Mouse (Mus musculus): Measurements from ENCODE around the gene Gm20388.
"Not testable (repeated sequence)": the region's sequence is repeated elsewhere in the genome, so short reads cannot be mapped to it uniquely, and the experiment has no call there.

The Gm20388 gene

DNA sequence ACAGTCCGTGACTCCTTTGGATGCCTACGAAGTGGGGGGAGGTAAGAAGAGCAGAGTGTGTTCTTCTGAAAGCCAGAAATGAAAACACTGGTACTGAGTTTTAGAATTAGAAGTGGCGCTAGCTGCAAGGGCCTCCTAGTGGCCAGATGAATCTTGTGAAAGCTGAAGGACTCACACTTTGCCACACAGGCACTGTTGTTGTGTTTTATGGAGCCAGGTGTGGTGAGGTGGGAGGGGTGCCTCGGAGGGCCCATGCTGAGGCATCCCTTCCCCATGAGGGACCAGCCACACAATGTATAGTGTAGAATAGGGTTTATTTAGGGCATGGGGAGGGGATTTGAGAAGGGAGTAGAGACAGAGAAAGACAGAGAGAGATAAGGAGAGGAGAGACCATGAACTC, 3587.1 kb downstream of the Gm20388 start:
- no peak for DNase-seq (ENCODE audit: inconsistent ontology term)

DNA sequence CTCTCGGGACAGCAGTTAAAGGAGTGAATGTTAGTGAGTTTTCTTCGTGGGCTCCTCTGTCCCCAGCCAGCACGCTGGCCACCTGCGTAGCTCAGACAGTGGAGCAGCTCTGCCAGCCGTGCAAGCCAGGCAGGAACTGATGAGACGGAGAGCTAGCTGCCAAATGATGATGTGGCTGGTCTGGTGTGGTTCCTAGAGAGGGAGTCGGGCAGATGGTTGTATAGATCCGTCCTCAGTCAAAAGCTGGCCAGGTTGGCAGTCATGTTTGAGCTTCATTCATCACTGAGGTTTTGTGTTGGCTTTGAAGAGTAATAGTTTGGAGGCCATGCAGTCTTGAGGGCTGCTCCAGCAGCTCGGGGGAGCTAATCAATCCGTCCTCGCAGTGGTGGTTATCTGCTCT, 3588.3 kb downstream of the Gm20388 start:
- no peak for DNase-seq (ENCODE audit: inconsistent ontology term)

DNA sequence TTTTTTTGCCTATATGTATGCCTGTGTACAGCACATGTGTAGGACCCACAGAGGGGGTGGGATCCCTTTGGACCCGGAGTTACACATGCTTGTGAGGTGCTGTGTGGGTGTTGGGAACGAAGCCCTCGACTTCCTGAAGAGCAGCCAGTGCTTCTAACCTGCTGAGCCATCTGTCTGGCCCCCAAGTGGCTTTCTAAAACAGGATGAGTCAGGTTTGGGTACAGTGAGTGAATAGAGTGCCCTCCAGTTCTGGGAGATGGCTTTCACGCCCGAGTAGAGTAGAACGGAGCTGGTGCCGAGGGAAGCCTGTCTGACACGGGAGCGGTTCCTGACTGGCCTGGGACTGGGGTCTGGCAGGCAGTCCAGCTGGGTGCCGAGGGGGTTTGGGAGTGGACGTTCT, 3588.9 kb downstream of the Gm20388 start:
- DNase-seq (ENCODE audit: inconsistent ontology term), result no peak

DNA sequence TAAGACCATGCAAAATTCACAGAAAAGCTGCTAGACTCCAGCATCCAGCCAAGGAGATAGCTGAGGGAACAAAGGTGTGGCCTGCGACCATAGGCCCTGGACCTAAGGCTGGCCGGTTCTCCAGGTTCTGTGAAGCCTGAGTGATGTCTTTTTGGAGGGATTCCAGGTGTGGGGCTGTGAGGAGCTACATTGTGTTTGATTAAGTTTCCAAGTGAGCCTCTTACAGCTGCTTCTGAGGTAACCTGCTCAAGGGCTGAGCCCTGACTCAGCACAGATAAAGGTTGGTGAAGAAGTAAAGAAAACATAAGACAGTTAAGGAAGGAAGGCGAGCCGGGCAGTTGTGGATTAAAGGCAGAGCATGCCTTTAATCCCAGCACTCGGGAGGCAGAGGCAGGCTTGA, 3591.6 kb downstream of the Gm20388 start:
- no peak for DNase-seq (ENCODE audit: inconsistent ontology term)

DNA sequence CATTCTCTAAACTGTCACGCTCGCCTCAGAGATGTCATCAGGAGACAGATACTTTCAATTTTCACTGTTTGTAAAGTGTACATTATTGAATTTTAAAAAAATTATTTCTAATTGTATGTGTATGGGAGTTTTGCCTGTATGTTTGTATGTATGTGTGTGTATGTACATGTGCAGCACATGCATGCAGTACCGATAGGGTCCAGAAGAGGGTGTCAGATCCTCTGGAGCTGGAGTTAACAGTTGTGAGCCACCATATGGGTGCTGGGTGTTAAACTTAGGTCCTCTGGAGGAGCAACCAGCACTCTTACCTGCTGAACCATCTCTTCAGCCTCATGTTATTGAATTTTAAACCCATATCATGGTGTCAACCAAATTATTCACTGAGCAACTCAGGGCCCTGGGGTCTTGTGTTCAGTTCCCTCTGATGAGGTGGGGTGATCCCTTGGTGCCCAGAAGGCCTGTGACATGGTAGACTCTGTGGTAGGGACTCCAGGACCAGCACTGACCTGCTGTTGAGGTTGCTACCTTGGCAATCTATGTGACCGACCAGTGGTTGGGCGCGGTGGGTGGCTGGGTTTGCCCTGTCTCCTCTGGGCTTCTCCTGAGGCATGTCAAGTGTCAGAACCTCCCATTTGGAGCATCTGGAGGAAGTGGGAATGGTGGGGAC, 3593.3 kb downstream of the Gm20388 start:
- DNase-seq (ENCODE audit: inconsistent ontology term), result no peak

DNA sequence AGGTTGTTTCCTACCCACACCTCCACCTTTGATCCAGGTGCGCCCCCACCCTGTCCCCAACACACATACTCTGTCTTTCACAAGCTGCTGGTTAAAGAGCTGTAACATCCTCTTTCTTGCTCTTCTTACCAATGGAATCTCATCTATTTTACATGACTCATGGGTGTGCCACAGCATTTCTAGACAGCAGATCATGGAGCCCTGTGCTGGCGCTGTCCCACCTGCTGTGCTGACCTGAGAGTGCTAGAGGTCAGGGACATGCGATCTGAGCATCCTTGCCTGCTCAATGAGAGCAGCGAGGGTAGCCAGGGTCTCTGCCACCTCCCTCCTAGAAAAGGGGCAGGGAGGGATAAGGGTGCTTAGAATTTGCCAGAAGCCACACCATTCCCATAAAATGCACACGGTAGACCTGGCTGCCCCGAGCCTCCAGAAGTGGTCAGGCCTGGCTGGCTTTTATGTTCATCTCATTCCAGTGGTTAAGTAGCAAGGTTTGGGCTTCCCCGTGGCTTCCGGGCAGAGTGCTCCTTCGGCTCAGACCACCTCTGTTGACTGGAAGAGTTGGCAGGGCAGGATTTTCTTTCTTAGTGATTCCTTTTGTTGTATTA, 3594.1 kb downstream of the Gm20388 start:
- peak; percentile 62 for DNase-seq (ENCODE audit: inconsistent ontology term)

DNA sequence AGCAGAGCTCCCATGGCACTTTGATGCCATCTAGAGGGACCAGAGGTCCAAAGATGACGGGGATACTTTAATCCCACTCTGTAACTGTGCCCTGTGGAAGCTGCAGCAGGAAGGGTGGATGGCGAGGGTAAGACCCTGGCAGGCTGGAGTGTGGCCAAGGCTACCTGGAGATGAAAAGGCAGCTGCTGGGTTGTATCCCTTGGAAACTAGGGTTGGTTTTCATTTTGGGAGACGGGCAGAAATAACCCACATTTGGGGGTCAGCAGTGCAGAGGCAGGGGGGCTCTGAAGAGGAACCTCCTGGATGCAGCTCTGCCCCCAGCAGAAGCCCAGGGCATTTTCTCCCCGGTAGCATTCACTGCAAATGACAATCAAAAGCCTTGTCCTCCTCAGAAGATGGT, 3594.6 kb downstream of the Gm20388 start:
- DNase-seq (ENCODE audit: inconsistent ontology term), result no peak

DNA sequence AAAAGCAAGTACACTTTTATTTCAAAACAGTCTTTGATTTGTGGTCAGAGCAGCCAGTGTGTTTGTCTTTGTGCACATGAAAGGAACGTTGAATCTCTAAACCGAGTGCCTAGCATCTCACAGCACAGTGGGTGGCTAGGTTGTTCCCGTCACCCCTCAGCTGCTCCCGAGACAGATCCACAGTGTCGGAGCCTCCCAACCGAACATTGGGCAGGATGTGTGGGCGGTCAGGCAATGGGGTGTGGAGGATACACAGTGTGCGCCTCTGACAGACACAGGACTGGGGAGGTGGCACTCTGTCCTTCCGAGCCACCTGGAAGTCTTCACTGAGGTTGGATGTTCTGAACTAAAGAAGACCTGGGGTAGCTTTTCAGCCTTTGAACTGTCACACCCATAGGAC, 3595.1 kb downstream of the Gm20388 start:
- DNase-seq (ENCODE audit: inconsistent ontology term), result no peak

DNA sequence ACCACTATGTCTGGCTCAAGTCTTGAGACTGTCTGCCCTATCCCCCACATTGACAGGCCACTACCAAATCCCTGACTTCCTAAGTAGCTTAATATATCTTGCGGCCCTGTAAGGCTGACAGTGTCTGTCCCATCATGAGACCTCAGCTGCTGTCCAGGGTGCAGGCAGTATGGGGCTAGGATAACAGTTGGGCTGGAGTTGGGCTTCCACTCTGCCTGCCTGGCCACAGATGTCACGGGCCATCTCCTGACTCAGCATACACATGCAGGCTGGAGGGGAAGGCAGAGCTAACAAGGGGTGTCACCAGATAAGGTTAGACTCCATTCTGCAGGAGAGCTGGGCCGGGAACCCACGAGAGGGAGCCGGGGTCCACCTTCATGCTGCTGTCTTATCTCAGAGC, 3596.5 kb downstream of the Gm20388 start:
- no peak for DNase-seq (ENCODE audit: inconsistent ontology term)

DNA sequence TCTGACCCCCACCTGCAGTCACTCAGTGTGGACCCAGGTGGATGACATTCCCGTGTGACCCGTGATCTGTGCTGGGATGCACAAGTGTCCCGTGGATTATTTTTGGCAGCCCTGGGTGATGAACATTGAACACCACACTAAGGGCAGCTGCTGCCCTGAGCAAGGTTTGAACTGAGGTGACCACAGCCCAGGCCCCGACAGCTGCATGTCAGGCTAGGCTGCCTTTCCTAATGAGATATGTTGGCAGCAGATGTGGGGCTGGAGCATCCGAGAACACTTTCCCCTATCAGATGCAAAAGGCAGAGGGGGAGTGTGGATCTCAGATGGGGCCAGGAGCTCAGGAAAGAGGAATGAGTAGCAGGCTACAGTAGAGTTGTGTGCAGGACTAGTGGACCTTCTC, 3600.2 kb downstream of the Gm20388 start:
- no peak for DNase-seq (ENCODE audit: inconsistent ontology term)

DNA sequence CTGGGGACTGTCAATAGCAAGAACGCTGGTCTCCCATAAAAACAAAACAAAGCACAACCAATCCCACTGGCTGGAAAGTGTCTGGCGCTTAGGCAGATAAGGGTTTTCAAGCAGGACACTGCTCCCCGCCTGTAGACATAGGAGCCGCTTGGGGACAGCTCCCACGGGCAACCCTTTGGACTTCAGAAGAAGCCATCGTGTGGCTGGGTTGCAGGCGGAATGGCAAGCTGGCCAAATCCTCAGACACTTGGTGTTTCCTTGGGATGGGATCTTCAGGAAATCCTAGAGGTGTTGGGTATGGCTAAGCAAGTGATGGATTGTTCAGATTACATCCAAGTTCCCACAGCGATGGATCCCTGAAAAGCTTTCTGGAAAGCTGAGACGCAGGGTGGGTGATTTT, 3603.5 kb downstream of the Gm20388 start:
- DNase-seq (ENCODE audit: inconsistent ontology term), result no peak

DNA sequence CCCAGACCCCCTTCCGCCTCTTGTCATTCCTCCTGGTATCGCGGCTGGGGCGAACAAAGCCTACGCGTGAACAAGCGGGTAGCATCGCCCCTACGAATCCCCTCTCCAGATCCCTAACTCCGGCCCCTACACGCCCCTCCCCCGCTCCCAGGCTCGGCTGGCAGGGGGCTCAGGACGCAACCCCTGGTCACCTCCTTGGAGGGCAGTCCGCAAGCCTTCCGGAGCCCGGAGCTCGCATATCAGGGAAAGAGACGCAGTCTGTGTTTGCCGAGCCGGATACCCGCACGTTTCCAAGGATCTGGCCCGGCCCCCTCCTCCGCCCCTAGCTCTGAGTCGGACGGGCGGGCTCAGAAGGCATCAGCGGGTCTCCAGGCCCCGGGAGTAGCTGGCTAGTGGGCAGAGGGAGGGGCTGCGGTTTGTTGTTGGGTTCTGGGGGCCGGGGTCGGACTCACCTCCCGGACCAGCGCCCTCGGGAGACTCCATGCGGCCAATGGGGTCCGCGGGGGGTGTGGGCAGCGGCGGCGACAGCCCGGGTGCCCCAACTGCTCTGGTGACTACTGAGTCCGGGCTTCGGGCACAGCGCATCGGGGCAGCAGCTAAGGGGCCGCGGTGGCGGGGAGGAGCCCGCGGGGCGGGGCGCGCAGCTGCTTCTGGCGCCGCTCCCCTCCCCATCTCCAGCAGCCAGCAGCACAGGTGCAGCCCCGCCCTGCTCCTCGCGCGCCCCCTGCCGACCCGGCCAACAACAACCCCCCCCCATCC, 3604.3 kb downstream of the Gm20388 start, which contains the start of gene Dbndd1:
Gene Dbndd1 (minus strand): TSS at position 683 of the 759 bp plus-strand sequence.
- peak; percentile 60 for DNase-seq (ENCODE audit: inconsistent ontology term)

DNA sequence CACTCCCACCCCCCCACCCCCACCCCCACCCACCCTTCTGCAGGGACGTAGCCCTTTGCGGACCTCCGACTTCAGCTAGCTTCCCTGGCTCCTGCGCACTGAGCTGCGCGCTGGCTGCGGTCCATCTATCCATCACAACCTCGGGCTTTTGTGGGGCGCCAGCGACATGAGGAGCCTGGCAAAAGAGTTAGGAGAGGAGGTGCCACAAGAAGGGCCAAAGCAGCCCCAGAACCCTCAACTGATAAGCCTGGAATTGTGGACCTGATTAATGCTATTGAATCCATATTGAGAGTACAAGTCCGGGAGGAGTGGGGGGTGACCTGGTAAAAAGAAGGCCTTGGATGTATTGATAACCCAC, 3604.9 kb downstream of the Gm20388 start:
- DNase-seq (ENCODE audit: inconsistent ontology term), result no peak

DNA sequence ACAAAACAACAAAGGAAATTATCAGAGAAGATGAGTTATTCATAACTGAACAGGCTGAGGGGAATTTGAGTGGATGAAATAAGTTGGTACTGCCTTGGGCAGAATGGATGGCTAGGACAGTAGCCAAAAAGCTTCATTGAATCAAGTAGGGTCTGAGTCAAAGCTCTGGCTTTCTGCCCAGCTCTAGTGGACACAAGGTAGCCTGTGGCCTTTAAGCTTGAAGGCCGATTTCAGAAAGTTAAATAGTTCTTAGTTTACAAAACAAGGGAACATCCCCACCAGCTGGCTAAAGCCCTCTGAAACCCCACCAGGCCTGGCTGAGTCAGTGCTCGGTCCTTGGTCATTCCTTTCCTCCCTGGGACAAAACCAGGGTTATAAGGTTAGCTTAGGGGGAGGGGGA, 3606.0 kb downstream of the Gm20388 start:
- peak; percentile 90 for DNase-seq (ENCODE audit: inconsistent ontology term)

DNA sequence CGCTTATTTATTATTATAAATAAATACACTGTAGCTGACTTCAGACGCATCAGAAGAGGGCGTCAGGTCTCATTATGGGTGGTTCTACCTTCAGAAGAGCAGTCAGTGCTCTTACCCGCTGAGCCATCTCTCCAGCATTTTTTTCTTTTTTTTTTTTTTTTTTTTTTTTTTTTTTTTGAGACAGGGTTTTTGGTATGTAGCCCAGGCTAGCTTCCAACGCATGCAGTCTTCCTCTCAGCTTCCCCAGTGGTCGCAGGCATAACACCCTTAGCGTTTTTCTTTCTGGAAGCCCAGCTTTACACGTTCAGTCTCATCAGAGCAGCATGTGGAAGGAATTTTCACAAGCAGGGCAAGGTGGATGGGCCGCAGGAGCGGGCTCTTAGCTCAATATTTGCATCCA, 3607.5 kb downstream of the Gm20388 start:
- DNase-seq (ENCODE audit: inconsistent ontology term), result peak; percentile 35

DNA sequence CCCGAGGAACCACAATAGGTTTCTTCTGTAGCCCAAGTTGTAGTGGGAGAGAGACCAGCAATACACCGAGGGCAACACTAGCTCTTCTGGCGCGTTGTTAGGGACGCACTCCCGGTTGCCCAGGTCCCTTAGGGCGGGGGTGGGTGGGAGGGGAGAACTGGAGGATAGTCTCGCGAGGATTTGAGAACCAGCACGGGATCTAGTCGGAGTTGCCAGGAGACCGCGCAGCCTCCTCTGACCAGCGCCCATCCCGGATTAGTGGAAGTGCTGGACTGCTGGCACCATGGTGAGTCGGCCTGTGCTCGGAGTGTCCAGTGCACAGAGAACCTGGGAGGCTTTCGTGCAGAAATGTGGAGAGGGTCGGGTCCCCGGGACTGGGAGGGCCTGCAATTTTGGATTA, 3608.0 kb downstream of the Gm20388 start, which contains the start of gene Gas8:
Gene Gas8 (plus strand): TSS at position 168 of the 400 bp plus-strand sequence.
- peak; percentile 96 for DNase-seq (ENCODE audit: inconsistent ontology term)

DNA sequence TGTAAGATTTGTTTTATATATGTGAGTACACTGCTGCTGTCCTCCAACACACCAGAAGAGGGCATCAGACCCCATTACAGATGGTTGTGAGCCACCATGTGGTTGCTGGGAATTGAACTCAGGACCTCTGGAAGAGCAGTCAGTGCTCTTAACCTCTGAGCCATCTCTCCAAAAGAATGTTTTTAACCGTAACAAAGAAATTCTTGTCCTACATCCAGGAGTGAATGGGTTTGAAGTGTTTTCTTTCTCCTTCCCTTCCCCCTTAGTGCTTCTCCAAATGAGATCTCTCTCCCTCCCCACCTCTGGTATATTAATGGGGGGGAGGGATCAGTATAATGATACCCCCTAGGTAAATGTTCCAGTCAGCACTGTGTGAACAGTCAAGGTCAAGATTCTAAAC, 3609.4 kb downstream of the Gm20388 start:
- not testable (repeated sequence) for DNase-seq (ENCODE audit: inconsistent ontology term)

DNA sequence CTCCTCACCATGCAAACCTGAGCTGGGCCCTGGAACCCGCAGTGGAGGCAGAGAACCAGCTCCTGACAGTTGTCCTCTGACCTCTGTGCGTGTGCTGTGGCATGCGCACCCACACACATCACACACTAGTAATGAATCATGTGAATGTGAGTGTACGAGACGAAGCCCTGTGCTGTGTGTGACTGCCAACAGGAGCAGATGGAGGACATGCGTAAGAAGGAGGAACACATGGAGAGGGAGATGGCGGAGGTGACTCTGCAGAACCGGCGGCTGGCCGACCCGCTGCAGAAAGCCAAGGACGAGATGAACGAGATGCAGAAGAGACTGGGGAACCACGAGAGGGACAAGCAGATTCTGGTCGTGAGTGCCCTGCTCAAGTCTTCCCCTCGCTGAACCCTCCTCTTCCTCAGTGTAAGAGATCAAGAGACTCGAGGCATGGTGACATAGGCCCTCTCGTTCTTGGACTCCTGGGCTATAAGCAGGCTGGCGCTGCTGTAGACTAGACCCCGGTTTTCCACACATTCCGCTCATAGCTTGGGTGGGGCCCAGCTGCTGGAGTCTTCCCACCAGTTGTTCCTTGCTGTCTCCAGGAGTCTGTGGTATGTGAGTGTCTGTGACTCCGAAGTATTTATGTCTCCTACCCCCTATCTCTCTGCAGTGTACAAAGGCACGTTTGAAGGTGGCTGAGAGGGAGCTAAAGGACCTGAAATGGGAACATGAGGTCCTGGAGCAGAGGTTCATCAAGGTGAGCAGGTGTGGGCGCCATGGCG, 3617.3 kb downstream of the Gm20388 start:
- no peak for DNase-seq (ENCODE audit: inconsistent ontology term)

DNA sequence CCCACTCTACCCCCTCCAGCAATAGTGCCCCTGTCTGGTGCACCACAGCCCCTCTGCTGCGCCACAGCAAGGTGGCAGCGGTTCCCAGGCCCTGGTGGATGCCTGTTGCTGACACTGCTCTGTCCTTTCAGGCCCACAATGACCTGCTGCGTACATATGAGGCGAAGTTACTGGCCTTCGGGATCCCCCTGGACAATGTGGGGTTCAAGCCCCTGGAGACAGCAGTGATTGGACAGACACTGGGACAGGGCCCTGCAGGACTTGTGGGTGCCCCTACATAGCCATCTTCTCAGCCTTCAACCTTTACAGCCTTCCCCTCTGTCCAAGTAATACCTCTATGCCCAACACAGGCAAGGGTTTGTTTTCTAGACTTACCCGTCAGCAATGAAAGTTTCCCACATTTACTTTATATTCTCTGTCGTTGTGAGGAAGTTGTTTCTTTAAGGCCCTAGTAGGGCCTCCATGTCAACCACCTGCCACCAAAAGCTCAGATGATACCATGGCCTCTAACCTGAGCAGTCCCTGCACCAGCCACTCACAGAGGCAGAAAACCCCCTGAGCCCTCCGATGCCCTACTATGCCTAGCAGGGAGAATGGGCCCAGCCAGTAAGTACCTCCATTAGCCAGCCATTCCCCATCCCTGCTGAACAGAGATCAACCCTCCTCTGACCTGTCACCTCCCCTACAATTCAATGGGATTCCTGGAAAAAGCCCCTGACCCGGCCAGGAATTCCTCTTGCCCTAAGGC, 3625.8 kb downstream of the Gm20388 start:
- DNase-seq (ENCODE audit: inconsistent ontology term), result no peak

DNA sequence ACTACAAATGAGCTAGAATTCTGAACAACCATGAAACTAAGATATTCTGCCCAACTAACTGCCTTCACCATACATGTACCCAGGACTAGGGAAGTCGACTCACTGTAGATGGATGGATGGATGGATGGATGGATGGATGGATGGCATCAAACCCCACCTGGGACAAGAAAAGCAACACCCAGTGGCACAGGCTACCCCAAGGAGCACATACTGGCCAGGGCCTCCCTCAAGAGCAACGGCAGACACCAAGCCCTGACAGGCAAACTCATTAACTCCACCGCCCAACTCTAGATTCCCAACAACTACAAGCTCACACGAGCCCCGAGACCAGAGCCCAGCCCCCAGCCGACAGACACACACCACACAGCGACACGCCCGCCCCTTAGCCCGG, 3626.3 kb downstream of the Gm20388 start:
- no peak for DNase-seq (ENCODE audit: inconsistent ontology term)

DNA sequence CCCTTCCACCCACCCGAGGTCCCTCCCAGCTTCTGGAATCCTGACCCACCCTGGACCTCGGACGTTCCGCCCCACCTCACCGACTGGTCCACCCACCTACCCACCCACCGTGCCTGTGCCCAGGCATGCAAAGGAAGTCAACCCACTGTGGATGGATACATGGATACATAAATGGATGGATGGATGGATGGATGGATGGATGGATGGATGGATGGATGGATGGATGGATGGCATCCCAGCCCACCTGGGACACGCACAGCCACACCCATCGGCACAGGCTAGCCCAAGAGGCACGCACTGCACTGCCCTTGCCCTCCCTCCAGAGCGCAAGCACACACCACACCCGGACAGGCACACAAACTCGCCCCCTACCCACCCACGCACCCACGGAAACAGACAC, 3627.0 kb downstream of the Gm20388 start:
- not testable (repeated sequence) for DNase-seq (ENCODE audit: inconsistent ontology term)

All from Muller cell, postnatal 12 days (primary cell).